Mouse (Mus musculus) embryonic facial prominence, embryonic 15.5 days (tissue): Measurements from ENCODE around the gene Gart. TPM values are rescaled to one million over a fixed set of nuclear protein-coding genes. Genes with fewer than 3 reads are reported as not detected.

Source experiments
- ATAC-seq: fragments of 200-750 bp; cut with Nextera tagmentation; 2 replicates; pipeline ENCODE4 v1.8.0; 2017; ENCODE audit warnings: low read depth, moderate TSS enrichment; ENCODE audit not compliant: insufficient number of reproducible peaks, low FRiP score, low TSS enrichment
- H3K27ac ChIP-seq: fragments of 300-500 bp; sonication (generic); replicated peaks from 2 replicates; pipeline ENCODE4 v1.5.1; 2015; ENCODE audit warnings: mild to moderate bottlenecking, inconsistent platforms
- H3K27me3 ChIP-seq: fragments of 300-500 bp; sonication (generic); 2 replicates; pipeline ENCODE4 v1.6.1; 2015; ENCODE audit warnings: inconsistent platforms
- H3K36me3 ChIP-seq: fragments of 300-500 bp; sonication (generic); 2 replicates; pipeline ENCODE4 v1.6.1; 2015; ENCODE audit warnings: mild to moderate bottlenecking, inconsistent platforms
- H3K4me1 ChIP-seq: fragments of 300-500 bp; sonication (generic); 2 replicates; pipeline ENCODE4 v1.6.1; 2015; ENCODE audit warnings: inconsistent platforms
- H3K4me2 ChIP-seq: fragments of 300-500 bp; sonication (generic); replicated peaks from 2 replicates; pipeline ENCODE4 v1.6.1; 2015; ENCODE audit warnings: mild to moderate bottlenecking, inconsistent platforms
- H3K4me3 ChIP-seq: fragments of 300-500 bp; sonication (generic); replicated peaks from 2 replicates; pipeline ENCODE4 v1.5.1; 2015; ENCODE audit warnings: mild to moderate bottlenecking, inconsistent platforms
- H3K9ac ChIP-seq: fragments of 300-500 bp; sonication (generic); 2 replicates; pipeline ENCODE4 v1.6.1; 2015; ENCODE audit warnings: inconsistent platforms
- H3K9me3 ChIP-seq: fragments of 300-500 bp; sonication (generic); replicated peaks from 2 replicates; pipeline ENCODE4 v1.6.1; 2016; ENCODE audit warnings: inconsistent platforms
- WGBS: fragments of 180-500 bp; shearing (Covaris S2); methylation state at CpG from one replicate; pipeline ENCODE4 v1.1.7; 2015; 5-methylcytosine and 5-hydroxymethylcytosine counted together
- polyA plus RNA-seq: library from polyadenylated mRNA; unstranded; fragments of >200 nt; fragmentation: Nextera tagmentation; extraction: Ambion mirVana; gene quantifications from 2 replicates; pipeline ENCODE4 v1.2.1, GENCODE M21; 2015

The Gart gene
- polyA plus RNA-seq, 1 experiment from 2014 or later: 96.7 TPM

GRCm38 (mm10) chr16:91629749-91630148 is 17.0 kb downstream of the Gart start:
- ATAC-seq: no peak

DNA sequence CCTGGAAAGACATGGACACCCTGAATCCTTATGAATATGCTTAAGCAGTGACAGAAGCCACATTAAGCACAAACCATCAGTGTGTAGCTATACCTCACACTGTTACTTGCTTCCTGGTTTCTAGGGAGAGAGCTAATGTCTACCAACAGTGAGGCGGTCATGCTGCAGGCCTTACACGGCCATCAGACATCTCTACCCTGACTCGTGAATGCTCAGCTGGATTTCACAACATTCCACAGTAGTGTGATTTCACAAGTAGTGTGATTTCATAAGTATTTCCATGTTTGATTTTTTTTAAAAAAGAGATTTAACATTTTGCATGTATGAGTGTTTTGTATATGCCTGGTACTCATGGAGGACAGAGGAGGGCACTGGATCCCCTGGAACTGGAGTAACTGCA is 18.1 kb downstream of the Gart start:
- H3K4me3 ChIP-seq: no peak overlapping the region
- no peak for ATAC-seq
- no peaks in the 10 kb centered on the region for H3K27me3 ChIP-seq
- no peak overlapping the region for H3K4me2 ChIP-seq
- H3K9me3 ChIP-seq: no peaks in the 10 kb centered on the region
- peaks cover 91% of the 10 kb centered on the region for H3K36me3 ChIP-seq
- no peaks in the 10 kb centered on the region for H3K4me1 ChIP-seq
- no peak overlapping the region for H3K27ac ChIP-seq
- WGBS: 82% methylated on average over 3 of the region's 3 CpGs
- H3K9ac ChIP-seq: no peak overlapping the region

More at GRCm38 (mm10) chr16:91629749-91630148, 17.0 kb downstream of the Gart start:
- Histone ChIP-seq H3K4me2 (no peak overlapping the region), H3K27me3 (no peaks in the 10 kb centered on the region), H3K9me3 (no peaks in the 10 kb centered on the region), H3K9ac (no peak overlapping the region), H3K4me1 (no peaks in the 10 kb centered on the region), H3K27ac (no peak overlapping the region), H3K4me3 (no peak overlapping the region), H3K36me3 (peaks cover 87% of the 10 kb centered on the region)
- 82% methylated on average over 4 of the region's 4 CpGs for WGBS

GRCm38 (mm10) chr16:91627831-91628230 is 18.9 kb downstream of the Gart start:
- WGBS: 84% methylated on average over 7 of the region's 7 CpGs
- no peaks in the 10 kb centered on the region for H3K4me1 ChIP-seq
- no peak overlapping the region for H3K4me3 ChIP-seq
- H3K9me3 ChIP-seq: no peaks in the 10 kb centered on the region
- H3K36me3 ChIP-seq: peaks cover 92% of the 10 kb centered on the region
- no peaks in the 10 kb centered on the region for H3K27me3 ChIP-seq
- ATAC-seq: no peak
- no peak overlapping the region for H3K27ac ChIP-seq
- no peak overlapping the region for H3K4me2 ChIP-seq
- H3K9ac ChIP-seq: no peak overlapping the region

GRCm38 (mm10) chr16:91623074-91623473 is 23.7 kb downstream of the Gart start:
- Histone ChIP-seq H3K4me3 (no peak overlapping the region), H3K4me2 (no peak overlapping the region), H3K9ac (no peak overlapping the region), H3K9me3 (no peaks in the 10 kb centered on the region), H3K4me1 (0 out of 2 replicates have a peak, but pooled peaks cover 4% of the 10 kb centered on the region), H3K27me3 (no peaks in the 10 kb centered on the region), H3K36me3 (peaks cover 79% of the 10 kb centered on the region), H3K27ac (no peak overlapping the region)
- ATAC-seq: no peak
- 89% methylated on average over 9 of the region's 9 CpGs for WGBS

- no peak overlapping the region for H3K4me3 ChIP-seq
- H3K36me3 ChIP-seq: peaks cover 61% of the 10 kb centered on the region
- no peaks in the 10 kb centered on the region for H3K27me3 ChIP-seq
- 0 out of 2 replicates have a peak, but pooled peaks cover 5% of the 10 kb centered on the region for H3K4me1 ChIP-seq
- H3K9ac ChIP-seq: no peak overlapping the region
- H3K9me3 ChIP-seq: no peaks in the 10 kb centered on the region
- no peak for ATAC-seq
- H3K4me2 ChIP-seq: no peak overlapping the region
- WGBS: 87% methylated on average over 11 of the region's 11 CpGs
- H3K27ac ChIP-seq: no peak overlapping the region
These were observed 25.8 kb downstream of the Gart start for GRCm38 (mm10) chr16:91620991-91621390.

DNA sequence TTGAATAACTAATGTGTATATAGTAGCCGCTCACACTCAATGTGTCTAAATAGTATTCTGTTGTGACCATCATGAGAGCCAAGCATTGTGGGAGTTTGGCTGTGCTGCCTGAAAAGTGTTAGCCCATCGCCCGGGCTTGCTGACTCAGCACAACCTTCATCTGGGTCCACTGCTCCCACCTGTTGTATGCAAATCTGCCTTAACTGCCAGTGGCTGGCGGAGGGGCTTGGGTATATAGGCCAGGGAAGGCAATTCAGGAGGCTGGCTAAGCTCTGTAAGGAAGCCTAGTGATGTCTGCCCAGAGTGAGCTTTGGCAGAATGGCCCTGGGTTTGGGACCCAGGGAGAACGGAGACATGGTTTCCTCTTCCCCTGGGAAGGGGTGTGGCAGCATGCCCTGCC is 26.6 kb downstream of the Gart start:
- ATAC-seq: no peak
- H3K27ac ChIP-seq: no peak overlapping the region
- H3K9me3 ChIP-seq: no peaks in the 10 kb centered on the region
- H3K9ac ChIP-seq: no peak overlapping the region
- H3K36me3 ChIP-seq: peaks cover 53% of the 10 kb centered on the region
- 87% methylated on average over 5 of the region's 5 CpGs for WGBS
- H3K4me1 ChIP-seq: 0 out of 2 replicates have a peak, but pooled peaks cover 5% of the 10 kb centered on the region
- no peak overlapping the region for H3K4me2 ChIP-seq
- H3K4me3 ChIP-seq: no peak overlapping the region
- H3K27me3 ChIP-seq: no peaks in the 10 kb centered on the region

GRCm38 (mm10) chr16:91618511-91619501 is 27.9 kb downstream of the Gart start, which contains the start of gene Dnajc28:
Gene Dnajc28, minus strand, starts transcription at chr16:91619026.
- Histone ChIP-seq H3K36me3 (peaks cover 41% of the 10 kb centered on the region), H3K9me3 (no peaks in the 10 kb centered on the region), H3K27ac (no peak within 1 kb of the TSS), H3K4me1 (0 out of 2 replicates have a peak, but pooled peaks cover 5% of the 10 kb centered on the region), H3K9ac (peak within 1 kb of the TSS; percentile 53), H3K4me3 (peak within 1 kb of the TSS; percentile 61), H3K27me3 (no peaks in the 10 kb centered on the region), H3K4me2 (peak within 1 kb of the TSS; percentile 70)
- ATAC-seq: peak; percentile 83
- WGBS: 9% methylated on average over 39 of the region's 39 CpGs

DNA sequence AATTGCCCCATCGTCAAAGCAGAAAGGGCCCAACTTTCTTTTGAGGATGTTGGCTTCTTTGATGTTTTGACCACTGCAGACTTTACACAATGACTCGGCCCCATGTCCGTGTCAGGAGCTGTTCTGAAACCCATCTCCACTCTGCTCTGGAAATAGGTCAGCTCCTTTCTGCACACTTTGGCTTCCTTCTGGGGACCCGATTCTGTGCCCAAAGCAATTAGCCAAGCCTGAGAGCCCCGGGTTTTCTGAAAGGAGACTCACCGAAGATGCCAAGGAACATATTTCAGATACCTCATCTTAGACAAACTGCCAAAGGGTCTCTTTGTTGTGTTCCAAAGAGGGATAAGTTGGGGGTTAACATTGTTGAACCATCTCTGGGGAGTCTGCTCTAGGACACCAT is 32.2 kb downstream of the Gart start:
- H3K4me1 ChIP-seq: 0 out of 2 replicates have a peak, but pooled peaks cover 5% of the 10 kb centered on the region
- ATAC-seq: no peak
- no peaks in the 10 kb centered on the region for H3K27me3 ChIP-seq
- no peak overlapping the region for H3K27ac ChIP-seq
- no peak overlapping the region for H3K4me2 ChIP-seq
- H3K9me3 ChIP-seq: no peaks in the 10 kb centered on the region
- 80% methylated on average over 6 of the region's 6 CpGs for WGBS
- no peak overlapping the region for H3K9ac ChIP-seq
- H3K36me3 ChIP-seq: no peaks in the 10 kb centered on the region
- H3K4me3 ChIP-seq: no peak overlapping the region

- H3K9me3 ChIP-seq: no peaks in the 10 kb centered on the region
- ATAC-seq: no peak
- no peak overlapping the region for H3K9ac ChIP-seq
- no peak overlapping the region for H3K4me2 ChIP-seq
- WGBS: 76% methylated on average over 5 of the region's 5 CpGs
- no peak overlapping the region for H3K4me3 ChIP-seq
- H3K27ac ChIP-seq: no peak overlapping the region
- H3K27me3 ChIP-seq: no peaks in the 10 kb centered on the region
- no peaks in the 10 kb centered on the region for H3K36me3 ChIP-seq
- H3K4me1 ChIP-seq: no peaks in the 10 kb centered on the region
These were observed 34.2 kb downstream of the Gart start for GRCm38 (mm10) chr16:91612525-91612924.

DNA sequence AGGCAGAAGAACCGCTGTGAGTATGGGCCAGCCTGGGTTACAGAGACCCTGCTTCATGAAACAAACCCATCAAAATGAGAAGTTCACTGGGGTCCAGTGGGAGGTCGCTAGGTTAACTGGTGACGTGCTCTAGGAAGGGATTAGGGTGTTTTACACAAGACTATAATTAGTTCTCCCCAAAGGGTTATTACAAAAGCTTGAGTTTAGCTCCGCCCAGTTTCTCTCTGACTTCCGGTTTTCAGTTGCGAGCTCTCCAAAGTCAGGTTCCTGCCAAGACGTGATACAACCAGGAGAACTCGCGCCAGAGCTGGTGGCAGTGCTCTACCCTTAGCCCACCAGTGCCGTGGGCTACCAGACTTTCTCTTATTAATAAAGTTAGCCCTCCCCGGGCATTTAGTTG is 35.5 kb downstream of the Gart start:
- no peak overlapping the region for H3K9ac ChIP-seq
- WGBS: 59% methylated on average over 11 of the region's 11 CpGs
- ATAC-seq: no peak
- no peaks in the 10 kb centered on the region for H3K36me3 ChIP-seq
- no peak overlapping the region for H3K4me3 ChIP-seq
- H3K4me1 ChIP-seq: no peaks in the 10 kb centered on the region
- no peaks in the 10 kb centered on the region for H3K27me3 ChIP-seq
- H3K9me3 ChIP-seq: no peaks in the 10 kb centered on the region
- H3K4me2 ChIP-seq: no peak overlapping the region
- no peak overlapping the region for H3K27ac ChIP-seq

GRCm38 (mm10) chr16:91609501-91610245 is 37.1 kb downstream of the Gart start:
- no peak for ATAC-seq
- Histone ChIP-seq H3K36me3 (no peaks in the 10 kb centered on the region), H3K27ac (no peak overlapping the region), H3K9ac (no peak overlapping the region), H3K4me3 (no peak overlapping the region), H3K4me2 (no peak overlapping the region), H3K9me3 (no peaks in the 10 kb centered on the region), H3K4me1 (no peaks in the 10 kb centered on the region), H3K27me3 (no peaks in the 10 kb centered on the region)
- 49% methylated on average over 9 of the region's 9 CpGs for WGBS
